Mouse (Mus musculus) kidney, adult 11 months (tissue): ENCODE results near the gene Rgs3.
"Not testable (repeated sequence)": the region's sequence is repeated elsewhere in the genome, so short reads cannot be mapped to it uniquely, and the experiment has no call there.

Source experiments
- DNase-seq: peaks from one replicate; pipeline ENCODE4 v3.0.0; 2022

The Rgs3 gene

GRCm38 (mm10) chr4:62557436-62557835, 2.2 kb upstream of the Rgs3 start:
- DNase-seq = no peak

GRCm38 (mm10) chr4:62560963-62561629, 1.4 kb downstream of the Rgs3 start:
- DNase-seq = peak; percentile 37

- no peak for DNase-seq
Measured at GRCm38 (mm10) chr4:62561630-62562001, 2.0 kb downstream of the Rgs3 start.

- DNase-seq = no peak
Measured at GRCm38 (mm10) chr4:62562006-62562405, 2.4 kb downstream of the Rgs3 start.

GRCm38 (mm10) chr4:62566530-62566929, 6.9 kb downstream of the Rgs3 start:
- DNase-seq = no peak

GRCm38 (mm10) chr4:62567696-62568095, 8.0 kb downstream of the Rgs3 start:
- no peak for DNase-seq

GRCm38 (mm10) chr4:62568359-62568758, 8.7 kb downstream of the Rgs3 start:
- DNase-seq = no peak

- DNase-seq = no peak
Measured at GRCm38 (mm10) chr4:62569603-62570002, 10.0 kb downstream of the Rgs3 start.

- no peak for DNase-seq
Measured at GRCm38 (mm10) chr4:62570029-62570428, 10.4 kb downstream of the Rgs3 start.

- DNase-seq = peak; percentile 7
Measured at GRCm38 (mm10) chr4:62582365-62583264, 23.0 kb downstream of the Rgs3 start.

GRCm38 (mm10) chr4:62583265-62584092, 23.8 kb downstream of the Rgs3 start:
- DNase-seq = peak; percentile 30

GRCm38 (mm10) chr4:62587067-62587466, 27.4 kb downstream of the Rgs3 start:
- no peak for DNase-seq

- DNase-seq = no peak
Measured at GRCm38 (mm10) chr4:62590878-62591277, 31.2 kb downstream of the Rgs3 start.

- peak; percentile 25 for DNase-seq
Measured at GRCm38 (mm10) chr4:62591326-62591725, 31.7 kb downstream of the Rgs3 start.

GRCm38 (mm10) chr4:62593546-62594240, 34.0 kb downstream of the Rgs3 start:
- DNase-seq = not testable (repeated sequence)

GRCm38 (mm10) chr4:62594442-62594841, 34.8 kb downstream of the Rgs3 start:
- no peak for DNase-seq

GRCm38 (mm10) chr4:62596051-62596450, 36.4 kb downstream of the Rgs3 start:
- DNase-seq = peak; percentile 58

- DNase-seq = no peak
Measured at GRCm38 (mm10) chr4:62600549-62600948, 40.9 kb downstream of the Rgs3 start.

GRCm38 (mm10) chr4:62603607-62604006, 44.0 kb downstream of the Rgs3 start:
- no peak for DNase-seq

- DNase-seq = no peak
Measured at GRCm38 (mm10) chr4:62604094-62604493, 44.4 kb downstream of the Rgs3 start.

- no peak for DNase-seq
Measured at GRCm38 (mm10) chr4:62605856-62606541, 46.4 kb downstream of the Rgs3 start.

- no peak for DNase-seq
Measured at GRCm38 (mm10) chr4:62606542-62606882, 46.9 kb downstream of the Rgs3 start.
